In the genomic region with DNA sequence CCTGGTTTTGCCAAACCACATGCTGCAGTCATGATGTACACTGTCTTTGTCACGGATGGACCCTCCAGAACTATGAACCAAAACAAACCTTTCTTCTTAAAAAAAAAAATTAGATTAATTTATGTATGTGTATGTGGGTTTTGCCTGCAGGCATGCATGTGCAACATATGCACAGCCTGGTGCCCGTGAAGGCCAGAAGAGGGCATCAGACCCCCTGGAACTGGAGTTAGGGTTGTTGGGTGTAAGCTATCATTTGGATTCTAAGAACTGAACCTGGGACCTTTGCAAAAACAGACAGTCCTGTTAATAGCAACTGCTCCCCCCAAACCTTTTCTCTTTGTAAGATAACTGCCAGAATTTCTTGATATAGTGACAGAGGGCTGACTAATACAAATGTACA, we compare ENCODE assay signal across 23 mouse cellular contexts. TPM values are rescaled to one million over a fixed set of nuclear protein-coding genes. Genes with fewer than 3 reads are reported as not detected.
A peak's percentile ranks its signal among the peaks of the same experiment; 100 is the strongest.
DNase-seq lines count a peak whose midpoint lies in the region; ATAC-seq and TF ChIP-seq lines count a peak whose summit lies in the region.
"Had no signal": no experiment of that assay in that cellular context is flagged by ENCODE, and none has a peak within 500 bp of the region (broad histone marks: within the 10 kb centered on the region; RNA-seq: fewer than 3 reads in every experiment).

No protein-coding gene starts in this region.

- TF ChIP-seq POLR2A in heart, adult 2 months (IDR thresholded peaks at IDR 0.05; ENCODE audit: insufficient read depth, low read depth, low read length), result no peak

- H3K9ac ChIP-seq in heart, adult 2 months (ENCODE audit: low read depth, low read length), result no peak overlapping the region
- H3K9ac ChIP-seq in liver, embryonic 12.5 days, result no peak overlapping the region
- H3K9ac ChIP-seq: embryonic facial prominence, embryonic 12.5 days; kidney, embryonic 15.5 days; midbrain, embryonic 12.5 days; stomach, embryonic 15.5 days had no signal

- H3K9me3 ChIP-seq in liver, embryonic 12.5 days (replicated peaks), result no peaks in the 10 kb centered on the region
- H3K9me3 ChIP-seq: embryonic facial prominence, embryonic 12.5 days; hindbrain, embryonic 10.5 days; kidney, embryonic 15.5 days; midbrain, embryonic 12.5 days; stomach, embryonic 15.5 days had no signal

- peak; percentile 22; the same call in 1 of the 2 replicates for TF ChIP-seq CTCF in heart, adult 2 months (IDR thresholded peaks at IDR 0.05)

- no peak for TF ChIP-seq EP300 in heart, adult 2 months (IDR thresholded peaks at IDR 0.05; ENCODE audit: insufficient read depth, low read depth, low read length)

- no peak overlapping the region for H3K4me2 ChIP-seq in liver, embryonic 12.5 days
- H3K4me2 ChIP-seq: embryonic facial prominence, embryonic 12.5 days; kidney, embryonic 15.5 days; midbrain, embryonic 12.5 days; stomach, embryonic 15.5 days had no signal

- H3K4me1 ChIP-seq in heart, adult 2 months (ENCODE audit: control insufficient read depth, insufficient read depth, low read length), result peaks cover 19% of the 10 kb centered on the region
- H3K4me1 ChIP-seq in liver, embryonic 12.5 days, result peaks cover 90% of the 10 kb centered on the region

- 89% methylated on average over 2 of the region's 2 CpGs for WGBS in heart, adult 2 months
- WGBS in liver, embryonic 12.5 days (ENCODE audit: insufficient replicate concordance), result 72% methylated on average over 2 of the region's 2 CpGs

- ATAC-seq in liver, embryonic 12.5 days, result no peak
- ATAC-seq: forebrain, embryonic 14.5 days; inflammation-experienced regulatory T-cells, adult 6 months had no signal

- no peak overlapping the region for H3K27ac ChIP-seq in heart, adult 2 months
- no peak overlapping the region for H3K27ac ChIP-seq in liver, embryonic 12.5 days
- H3K27ac ChIP-seq: embryonic facial prominence, embryonic 12.5 days; stomach, embryonic 15.5 days had no signal

- no peak overlapping the region for H3K4me3 ChIP-seq in heart, adult 2 months
- H3K4me3 ChIP-seq in liver, embryonic 12.5 days, result no peak overlapping the region
- H3K4me3 ChIP-seq: embryonic facial prominence, embryonic 12.5 days; erythroblast, embryonic 14.5 days; hindbrain, embryonic 10.5 days; kidney, embryonic 15.5 days; midbrain, embryonic 12.5 days; myocyte; stomach, embryonic 15.5 days had no signal

- intact Hi-C loops in heart, adult 2 months (cut with DNase I), result no loop called here

- no peaks in the 10 kb centered on the region for H3K27me3 ChIP-seq in heart, adult 2 months (ENCODE audit: control insufficient read depth, insufficient read depth, low read length)
- no peaks in the 10 kb centered on the region for H3K27me3 ChIP-seq in liver, embryonic 12.5 days (replicated peaks)
- H3K27me3 ChIP-seq in splenic B cell, adult 2 months (ENCODE audit: control insufficient read depth, insufficient read depth, low read length, poor library complexity, severe bottlenecking), result no peaks in the 10 kb centered on the region
- H3K27me3 ChIP-seq: embryonic facial prominence, embryonic 12.5 days; kidney, embryonic 15.5 days; stomach, embryonic 15.5 days had no signal

- peaks cover 22% of the 10 kb centered on the region for H3K36me3 ChIP-seq in heart, adult 2 months (ENCODE audit: control insufficient read depth, insufficient read depth, low read length)
- H3K36me3 ChIP-seq in liver, embryonic 12.5 days, result 0 out of 2 replicates have a peak, but pooled peaks cover 5% of the 10 kb centered on the region
- H3K36me3 ChIP-seq in splenic B cell, adult 2 months (ENCODE audit: control insufficient read depth, insufficient read depth, low read length, poor library complexity, severe bottlenecking), result no peaks in the 10 kb centered on the region
- H3K36me3 ChIP-seq: embryonic facial prominence, embryonic 12.5 days; hindbrain, embryonic 10.5 days; kidney, embryonic 15.5 days; midbrain, embryonic 12.5 days; stomach, embryonic 15.5 days had no signal

- DNase-seq in heart, adult 2 months, result no peak
- DNase-seq in heart, postnatal 4 days, result no peak
- peak; percentile 18 for DNase-seq in liver
- DNase-seq in thymus, postnatal 14 days, result peak; percentile 27
- no peak for DNase-seq in thymus, adult 18-20 months
- DNase-seq in splenic B cell, adult 2 months (ENCODE audit: low read depth, low spot score), result peak; percentile 51
- no peak for DNase-seq in cerebellum, postnatal 36 days
- DNase-seq: adrenal gland, adult 8-10 months; cerebellum, adult 9-11 months; gastrocnemius, postnatal 25 days; layer of hippocampus, postnatal 36 days had no signal

- H3K79me2 ChIP-seq in heart, adult 2 months (replicated peaks; ENCODE audit: control insufficient read depth, insufficient read depth, low read length), result peaks cover 4% of the 10 kb centered on the region

RNA-seq across cellular contexts. Expression of gene Smap2, which starts 16.0 kb away (rescaled TPM):
- 10 to 100 TPM; 44.2 to 49.6 TPM for total RNA-seq in heart, adult 2 months (2021)
- polyA plus RNA-seq in heart, adult 2 months (2012; rRNA removed), result 26.7 and 32.2 TPM in 2 replicates
- 10 to 100 TPM; 29.2 to 31.0 TPM for total RNA-seq in heart, postnatal 4 days (2021)
- polyA plus RNA-seq in liver, embryonic 12.5 days (2016; fragmentation: Nextera tagmentation; extraction: Ambion mirVana), result 45.5 and 46.9 TPM in 2 replicates

RNA-seq across cellular contexts. Expression of gene Col9a2, which starts 38.1 kb away (rescaled TPM):
- total RNA-seq in heart, adult 2 months (2021), result not detected
- 0.06 and 0.31 TPM in 2 replicates for polyA plus RNA-seq in heart, adult 2 months (2012; rRNA removed)
- total RNA-seq in heart, postnatal 4 days (2021), result 1 to 10 TPM; 3.0 TPM
- polyA plus RNA-seq in liver, embryonic 12.5 days (2016; fragmentation: Nextera tagmentation; extraction: Ambion mirVana), result 2.7 and 3.7 TPM in 2 replicates
- total RNA-seq: heart, adult 8-10 months; liver, adult 2 months had no signal
- polyA plus RNA-seq: inflammation-experienced regulatory T-cells, adult 6 months; liver, adult 2 months; myocyte had no signal

RNA-seq across cellular contexts. Expression of gene Zfp69, which starts 49.5 kb away (rescaled TPM):
- total RNA-seq in heart, adult 2 months (2021), result 1 to 10 TPM in 1 of 2 experiments, under 1 TPM in 1; 0.82 to 1.1 TPM
- polyA plus RNA-seq in heart, adult 2 months (2012; rRNA removed), result 1.0 and 1.3 TPM in 2 replicates
- 1 to 10 TPM; 5.6 to 6.1 TPM for total RNA-seq in heart, postnatal 4 days (2021)
- polyA plus RNA-seq in liver, embryonic 12.5 days (2016; fragmentation: Nextera tagmentation; extraction: Ambion mirVana), result 3.1 and 3.5 TPM in 2 replicates

Comparison
In these comparisons a context has a peak if more than half of its experiments do, and no peak if none do; other contexts are left out.
1. DNase-seq: peak in liver (single experiment), thymus, postnatal 14 days (single experiment) and splenic B cell, adult 2 months (single experiment); none in heart, adult 2 months (0 of 2), heart, postnatal 4 days (single experiment), thymus, adult 18-20 months (0 of 2) and cerebellum, postnatal 36 days (0 of 2).